Mouse (Mus musculus): Measurements from ENCODE around the gene Ei24.

DNA sequence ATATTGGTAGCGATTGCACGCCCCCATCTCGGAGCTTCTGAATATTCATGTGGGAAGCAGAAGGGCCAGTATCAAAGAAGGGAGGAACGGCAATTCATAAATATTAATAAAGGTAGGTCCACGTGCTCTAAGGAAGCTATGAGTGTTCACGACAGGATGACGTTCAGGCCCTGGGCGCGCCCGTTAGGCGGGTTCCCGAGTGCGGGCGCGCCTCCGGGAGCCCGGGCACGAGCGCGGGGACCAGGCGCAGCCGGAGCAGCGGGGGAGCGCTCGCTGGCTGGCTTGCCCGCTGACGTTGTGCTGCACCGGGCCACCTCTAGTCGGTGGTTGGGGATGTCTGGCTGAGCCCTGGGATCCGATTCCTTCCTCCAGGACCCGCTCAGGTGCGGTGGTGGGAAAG is 35.3 kb upstream of the Ei24 start:
- TF ChIP-seq CTCF (conservative IDR thresholded peaks at IDR 0.05; ENCODE audit: insufficient read depth, insufficient read length, low read depth, low read length) (no peak), POLR2A (IDR thresholded peaks at IDR 0.05; ENCODE audit: low read depth, low read length) (no peak)
